In genomic region chr5:99035961-99036360, GRCm38 (mm10) we compare ENCODE assay signal across 7 mouse cellular contexts. TPM values are rescaled to one million over a fixed set of nuclear protein-coding genes. Genes with fewer than 3 reads are reported as not detected.
DNase-seq lines count a peak whose midpoint lies in the region; ATAC-seq and TF ChIP-seq lines count a peak whose summit lies in the region.

No protein-coding gene starts in this region.

- H3K9me3 ChIP-seq in intestine, embryonic 15.5 days: no peaks in the 10 kb centered on the region

- H3K27me3 ChIP-seq in intestine, embryonic 15.5 days (replicated peaks): no peaks in the 10 kb centered on the region
- H3K27me3 ChIP-seq in small intestine, adult 2 months (ENCODE audit: control insufficient read depth, insufficient read depth, low read length): no peaks in the 10 kb centered on the region

- no peak for TF ChIP-seq POLR2A in lung, adult 2 months (IDR thresholded peaks at IDR 0.05; ENCODE audit: borderline replicate concordance, extremely low read depth, low read depth, low read length)
- TF ChIP-seq POLR2A in embryonic fibroblast, embryonic 13.5 days (IDR thresholded peaks at IDR 0.05; ENCODE audit: low read depth, low read length): no peak
- no peak for TF ChIP-seq POLR2A in small intestine, adult 2 months (IDR thresholded peaks at IDR 0.05; ENCODE audit: low read depth, low read length)

- H3K9ac ChIP-seq in intestine, embryonic 15.5 days: peak overlapping the region; percentile 78

- DNase-seq in lung, adult 2 months: no peak
- no peak for DNase-seq in lung, postnatal 4 days
- DNase-seq in gastrocnemius, adult 8-10 months (ENCODE audit: low spot score in 2 of 2): no peak
- no peak for DNase-seq in gastrocnemius, postnatal 10 days

- H3K4me2 ChIP-seq in intestine, embryonic 15.5 days (replicated peaks): peak overlapping the region; percentile 94

- no peaks in the 10 kb centered on the region for H3K36me3 ChIP-seq in intestine, embryonic 15.5 days
- H3K36me3 ChIP-seq in small intestine, adult 2 months (ENCODE audit: control insufficient read depth, insufficient read depth, low read length): 0 out of 2 replicates have a peak, but pooled peaks cover 1% of the 10 kb centered on the region

- H3K4me1 ChIP-seq in lung, adult 2 months (ENCODE audit: control insufficient read depth, insufficient read depth, low read length): no peaks in the 10 kb centered on the region
- 0 out of 2 replicates have a peak, but pooled peaks cover 4% of the 10 kb centered on the region for H3K4me1 ChIP-seq in embryonic fibroblast, embryonic 13.5 days (ENCODE audit: control insufficient read depth, insufficient read depth, low read length)
- 0 out of 2 replicates have a peak, but pooled peaks cover 3% of the 10 kb centered on the region for H3K4me1 ChIP-seq in intestine, embryonic 15.5 days (replicated peaks)
- H3K4me1 ChIP-seq in small intestine, adult 2 months (ENCODE audit: control insufficient read depth, insufficient read depth, insufficient read length, low read length): peaks cover 16% of the 10 kb centered on the region; the same call in 1 of the 2 replicates

- ATAC-seq in intestine, embryonic 15.5 days: no peak

- no peak overlapping the region for H3K27ac ChIP-seq in embryonic fibroblast, embryonic 13.5 days (ENCODE audit: insufficient read depth, low read length)
- H3K27ac ChIP-seq in intestine, embryonic 15.5 days: no peak overlapping the region
- no peak overlapping the region; the same call in 1 of the 2 replicates for H3K27ac ChIP-seq in small intestine, adult 2 months (ENCODE audit: insufficient read depth, low read depth, low read length)

- H3K4me3 ChIP-seq in lung, adult 2 months (replicated peaks; ENCODE audit: extremely low read depth, low read depth, low read length): peak overlapping the region; percentile 63
- peak overlapping the region; percentile 47 for H3K4me3 ChIP-seq in embryonic fibroblast, embryonic 13.5 days (ENCODE audit: insufficient read depth, low read length)
- H3K4me3 ChIP-seq in intestine, embryonic 15.5 days (replicated peaks): peak overlapping the region; percentile 70
- H3K4me3 ChIP-seq in small intestine, adult 2 months (ENCODE audit: low read depth, low read length): peak overlapping the region; percentile 89

- TF ChIP-seq CTCF in lung, adult 2 months (IDR thresholded peaks at IDR 0.05; ENCODE audit: insufficient read depth, low read length): no peak
- TF ChIP-seq CTCF in embryonic fibroblast, embryonic 13.5 days (IDR thresholded peaks at IDR 0.05; ENCODE audit: borderline replicate concordance, insufficient read depth, low read length): no peak
- TF ChIP-seq CTCF in small intestine, adult 2 months (IDR thresholded peaks at IDR 0.05; ENCODE audit: extremely low read depth, insufficient read length, insufficient replicate concordance, low read depth, low read length): no peak

- WGBS in lung, adult 2 months: 60% methylated on average over 9 of the region's 9 CpGs
- 44% methylated on average over 9 of the region's 9 CpGs for WGBS in intestine, embryonic 15.5 days
- 32% methylated on average over 9 of the region's 9 CpGs for WGBS in small intestine, adult 2 months

RNA-seq across cellular contexts. Expression of gene Prkg2, which starts 1.2 kb away (rescaled TPM):
- polyA plus RNA-seq in lung, adult 2 months (2012; rRNA removed): 3.5 and 5.5 TPM in 2 replicates
- 11.3 and 19.3 TPM in 2 replicates for polyA plus RNA-seq in embryonic fibroblast, embryonic 13.5 days (2011; ENCODE audit: insufficient read length, low read depth, missing spikeins)
- 36.5 and 41.1 TPM in 2 replicates for polyA plus RNA-seq in intestine, embryonic 15.5 days (2015; fragmentation: Nextera tagmentation; extraction: Ambion mirVana)
- 3.7 and 8.2 TPM in 2 replicates for polyA plus RNA-seq in small intestine, adult 2 months (2012; rRNA removed)
- total RNA-seq in gastrocnemius, adult 8-10 months (2022): 1 to 10 TPM in 2 of 4 experiments, under 1 TPM in 2; 0.53 to 1.3 (median 0.85) TPM
- total RNA-seq in gastrocnemius, postnatal 10 days (2021): 1 to 10 TPM in 1 of 2 experiments, under 1 TPM in 1; 0.75 to 1.1 TPM
